Mouse (Mus musculus) left cerebral cortex, adult 2 months (tissue): ENCODE data around the gene Fcgr2b. TPM values are rescaled to one million over a fixed set of nuclear protein-coding genes. Genes with fewer than 3 reads are reported as not detected.

Experiments
- DNase-seq, 2 experiments: peaks; one replicate each; pipeline ENCODE4 v3.0.0; 2021 to 2022; ENCODE audit warnings: low spot score in 2 of 2, mixed read lengths in 1 of 2; ENCODE audit errors: extremely low spot score in 1 of 2
- H3K27ac ChIP-seq: fragments of 200-600 bp; 2 replicates; pipeline ENCODE4 v1.8.1; 2022
- H3K4me3 ChIP-seq: fragments of 200-600 bp; 2 replicates; pipeline ENCODE4 v1.8.1; 2022
- CTCF ChIP-seq: fragments of 200-600 bp; IDR thresholded peaks from 2 replicates; pipeline ENCODE4 v1.8.1; 2022; ENCODE audit warnings: antibody characterized with exemption, mild to moderate bottlenecking, moderate library complexity
- intact Hi-C: fragments of 180-260 bp; cut with DNase I; formaldehyde crosslinking; loops from one replicate; pipeline ENCODE4 v1.15.1; 2025
- long read RNA-seq, 2 experiments: library from polyadenylated mRNA; stranded (forward); transcript quantifications; one replicate each; pipeline ENCODE4 v2.0.0; 2021; ENCODE audit warnings: borderline mapping rate in 2 of 2
- total RNA-seq, 2 experiments: library from RNA; stranded (reverse); gene quantifications; 2 replicates each; pipeline ENCODE4 v1.2.3; 2021

Fcgr2b gene
- 1 to 10 TPM; 4.7 to 5.0 TPM for total RNA-seq
- long read RNA-seq, experiment 1, partial matches to known transcripts, result 0 of 1 reads
- long read RNA-seq, experiment 1, other reads (novel, unspliced or antisense), result 1 of 1 reads
- long read RNA-seq, experiment 2, partial matches to known transcripts, result 0 of 1 reads
- long read RNA-seq, experiment 2, other reads (novel, unspliced or antisense), result 0 of 1 reads

GRCm38 (mm10) chr1:170976447-170976846, at the start of gene Fcgr2b:
Fcgr2b (minus strand) TSS chr1:170976547.
- H3K4me3 ChIP-seq, result no peak within 1 kb of the TSS
- no peak for DNase-seq
- intact Hi-C loops, result loop anchor here (5.0 kb wide), 1 partner anchor 69 kb away; no protein-coding TSS in a partner anchor
- no peak for TF ChIP-seq CTCF
- H3K27ac ChIP-seq, result no peak within 1 kb of the TSS

GRCm38 (mm10) chr1:171019311-171019950, 43.1 kb upstream of the Fcgr2b start:
- intact Hi-C loops, result no loop called here
- no peak for TF ChIP-seq CTCF
- peak; percentile 13 to 18 for DNase-seq
- Histone ChIP-seq H3K27ac (peak overlapping the region; percentile 63), H3K4me3 (no peak overlapping the region)

- H3K27ac ChIP-seq, result peak within 1 kb of the TSS; percentile 63
- intact Hi-C loops, result no loop called here
- H3K4me3 ChIP-seq, result no peak within 1 kb of the TSS
- TF ChIP-seq CTCF, result no peak
- no peak for DNase-seq
Measured at GRCm38 (mm10) chr1:171018737-171019136, 42.4 kb upstream of the Fcgr2b start, which contains the start of gene Fcgr4. Fcgr4 (plus strand) TSS chr1:171018920.

- intact Hi-C loops, result no loop called here
- DNase-seq, result no peak
- no peak overlapping the region for H3K27ac ChIP-seq
- H3K4me3 ChIP-seq, result no peak overlapping the region
- TF ChIP-seq CTCF, result no peak
Measured at GRCm38 (mm10) chr1:171017468-171018158, 41.3 kb upstream of the Fcgr2b start.

GRCm38 (mm10) chr1:171016676-171017356, 40.5 kb upstream of the Fcgr2b start:
- TF ChIP-seq CTCF, result no peak

GRCm38 (mm10) chr1:171011733-171012132, 35.4 kb upstream of the Fcgr2b start:
- intact Hi-C loops, result no loop called here
- DNase-seq, result no peak
- no peak for TF ChIP-seq CTCF
- Histone ChIP-seq H3K27ac (no peak overlapping the region), H3K4me3 (no peak overlapping the region)

More at GRCm38 (mm10) chr1:171016676-171017356, 40.5 kb upstream of the Fcgr2b start:
- H3K27ac ChIP-seq, result no peak overlapping the region
- H3K4me3 ChIP-seq, result no peak overlapping the region
- DNase-seq, result no peak
- intact Hi-C loops, result no loop called here

GRCm38 (mm10) chr1:171006905-171007304, 30.6 kb upstream of the Fcgr2b start:
- H3K27ac ChIP-seq, result no peak overlapping the region
- no peak for DNase-seq
- intact Hi-C loops, result no loop called here
- no peak overlapping the region for H3K4me3 ChIP-seq
- peak; percentile 14 for TF ChIP-seq CTCF

- intact Hi-C loops, result no loop called here
- DNase-seq, result no peak
- H3K27ac ChIP-seq, result no peak overlapping the region
- TF ChIP-seq CTCF, result no peak
- H3K4me3 ChIP-seq, result no peak overlapping the region
Measured at GRCm38 (mm10) chr1:171006335-171006734, 30.0 kb upstream of the Fcgr2b start.

GRCm38 (mm10) chr1:171005586-171005985, 29.2 kb upstream of the Fcgr2b start:
- Histone ChIP-seq H3K27ac (no peak overlapping the region), H3K4me3 (no peak overlapping the region)
- no peak for DNase-seq
- no peak for TF ChIP-seq CTCF
- intact Hi-C loops, result no loop called here

- no peak overlapping the region for H3K27ac ChIP-seq
- H3K4me3 ChIP-seq, result no peak overlapping the region
- intact Hi-C loops, result no loop called here
- DNase-seq, result no peak
- no peak for TF ChIP-seq CTCF
Measured at GRCm38 (mm10) chr1:171005081-171005480, 28.7 kb upstream of the Fcgr2b start.

- DNase-seq, result no peak
- no peak for TF ChIP-seq CTCF
- intact Hi-C loops, result no loop called here
- no peak overlapping the region for H3K4me3 ChIP-seq
- H3K27ac ChIP-seq, result no peak overlapping the region
Measured at GRCm38 (mm10) chr1:170999811-171000210, 23.5 kb upstream of the Fcgr2b start.
